Mouse (Mus musculus) olfactory bulb, adult 2 months (tissue): ENCODE results near the gene Ugt1a9.

Source experiments
- CTCF ChIP-seq: fragments of 200-500 bp; IDR thresholded peaks from 2 replicates; pipeline ENCODE4 v1.5.1; 2012; ENCODE audit warnings: low read depth, mild to moderate bottlenecking, low read length, moderate library complexity; ENCODE audit not compliant: insufficient read depth
- POLR2A ChIP-seq: fragments of 200-500 bp; IDR thresholded peaks from 2 replicates; pipeline ENCODE4 v1.6.1; 2012; ENCODE audit warnings: mild to moderate bottlenecking, low read depth, low read length, moderate library complexity; ENCODE audit not compliant: insufficient read depth

DNA sequence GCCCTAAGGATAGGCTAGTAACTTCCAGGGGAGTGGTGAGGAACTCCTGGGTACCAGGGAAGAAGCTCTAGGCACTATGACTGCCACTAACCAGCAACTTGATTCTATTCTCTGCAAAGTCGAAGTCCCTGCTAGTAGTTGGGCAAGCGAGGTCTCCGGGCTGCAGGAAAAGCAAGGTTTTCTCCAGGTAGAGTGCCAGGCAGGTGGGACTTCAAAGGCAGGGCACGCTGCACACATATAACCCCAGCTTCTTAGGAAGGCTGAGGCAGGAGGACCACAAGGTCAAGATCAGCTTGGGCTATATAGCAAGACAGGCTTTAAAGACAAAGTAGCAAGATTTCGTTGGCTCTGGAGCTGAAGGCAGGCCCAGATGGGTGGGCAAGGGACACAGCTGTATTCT, 193.2 kb downstream of the Ugt1a9 start:
- no peak for TF ChIP-seq CTCF
- TF ChIP-seq POLR2A: no peak
